Mouse (Mus musculus): ENCODE measurements at regions not wholly inside any gene's neighbourhood (a gene's known extent, or its start where the extent isn't known, plus 50 kb on each side); places are given as distances from the start of the nearest gene placed in this dataset.

- TF ChIP-seq CTCF (IDR thresholded peaks at IDR 0.05; ENCODE audit: low read depth, low read length) = no peak
- TF ChIP-seq POLR2A (IDR thresholded peaks at IDR 0.05; ENCODE audit: borderline replicate concordance, low read depth, low read length) = no peak
Measured at GRCm38 (mm10) chr4:89428465-89428864, 117.6 kb upstream of the Cdkn2b start.
